Mouse (Mus musculus) cerebellum, adult 2 months (tissue): ENCODE measurements around the gene Nxpe5.

Source experiments
- CTCF ChIP-seq: fragments of 200-500 bp; IDR thresholded peaks from 2 replicates; pipeline ENCODE4 v1.5.1; 2011; ENCODE audit warnings: low read depth, mild to moderate bottlenecking, control low read depth, low read length, moderate library complexity, borderline replicate concordance; ENCODE audit not compliant: insufficient read depth
- POLR2A ChIP-seq: fragments of 200-500 bp; IDR thresholded peaks from 2 replicates; pipeline ENCODE4 v1.6.1; 2011; ENCODE audit warnings: low read length, control low read depth, borderline replicate concordance; ENCODE audit not compliant: insufficient read depth

GRCm38 (mm10) chr5:138194755-138195345, 30.8 kb upstream of the Nxpe5 start:
- TF ChIP-seq CTCF = no peak
- no peak for TF ChIP-seq POLR2A
